Mouse (Mus musculus): Measurements from ENCODE around the gene Ptges.

DNA sequence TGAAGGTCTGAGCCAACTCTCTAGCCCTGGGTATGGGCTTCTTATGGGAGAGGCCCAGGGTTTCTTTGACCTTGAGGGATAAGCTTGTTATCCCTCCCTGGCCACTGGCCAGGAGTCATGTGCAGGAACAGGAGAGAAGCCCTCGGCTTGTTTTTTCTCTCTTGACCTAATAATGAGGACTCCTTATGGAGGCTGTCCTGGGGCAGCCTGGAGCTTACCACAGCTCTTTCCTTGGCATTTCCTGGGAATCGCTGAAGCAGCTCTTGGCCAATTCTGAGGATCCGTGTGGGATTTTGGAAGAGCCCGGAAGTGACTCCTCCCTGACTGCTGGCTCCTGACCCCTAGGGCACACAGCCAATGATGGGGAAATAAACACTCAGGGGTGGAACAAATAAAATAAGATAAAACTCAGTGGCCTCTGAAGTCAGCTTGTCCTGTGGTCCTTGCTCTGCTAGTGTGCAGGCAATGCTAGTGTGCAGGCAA lies 17.3 kb downstream of the Ptges start:
- TF ChIP-seq CTCF (IDR thresholded peaks at IDR 0.05; ENCODE audit: low read depth) (no peak), EP300 (optimal IDR thresholded peaks at IDR 0.05) (no peak)

Measured in stomach, postnatal 0 days (tissue).